Mouse (Mus musculus): ENCODE measurements at regions not wholly inside any gene's neighbourhood (a gene's known extent, or its start where the extent isn't known, plus 50 kb on each side); places are given as distances from the start of the nearest gene placed in this dataset.

GRCm38 (mm10) chrX:158924490-158925398 lies 285.4 kb upstream of the Rps6ka3 start:
- Histone ChIP-seq H3K4me1 (ENCODE audit: control insufficient read depth in 1 of 2, insufficient read depth in 2 of 2) (peaks cover 0 to 7% of the 10 kb centered on the region in 2 experiments; a peak in 1 of 4 replicates), H3K9me3 (replicated peaks; ENCODE audit: low read length) (no peaks in the 10 kb centered on the region), H3K4me2 (ENCODE audit: insufficient read depth, low read depth, poor library complexity, severe bottlenecking) (no peak overlapping the region), H3K4me3 (replicated peaks in 1 of 3; ENCODE audit: low read depth in 2 of 3, low read length in 2 of 3, poor library complexity in 1 of 3) (no peak overlapping the region), H3K27me3 (replicated peaks) (no peaks in the 10 kb centered on the region), H3K27ac (ENCODE audit: insufficient read depth, low read depth) (no peak overlapping the region), H3K36me3 (replicated peaks in 1 of 2; ENCODE audit: control insufficient read depth in 1 of 2, insufficient read depth in 1 of 2, low read length in 1 of 2) (no peaks in the 10 kb centered on the region), H3K79me2 (replicated peaks; ENCODE audit: control insufficient read depth, extremely low read depth, insufficient read depth, poor library complexity, severe bottlenecking) (no peaks in the 10 kb centered on the region), H3K9ac (ENCODE audit: insufficient read depth, low read depth) (no peak overlapping the region)
- TF ChIP-seq ELF1 (IDR thresholded peaks at IDR 0.05; ENCODE audit: low read depth, low read length) (no peak), RAD21 (IDR thresholded peaks at IDR 0.05; ENCODE audit: low read depth, low read length) (peak; percentile 68), CTCF (conservative IDR thresholded peaks at IDR 0.05 in 1 of 2, IDR thresholded peaks at IDR 0.05 in 1 of 2; ENCODE audit: low read depth in 2 of 2, low read length in 2 of 2) (peak; percentile 24 to 64; a peak in 3 of 4 replicates), SMC3 (IDR thresholded peaks at IDR 0.05; ENCODE audit: low read depth, low read length) (peak; percentile 15; the same call in 1 of the 2 replicates)
- peak; percentile 23 for DNase-seq (ENCODE audit: extremely low read depth)
- dilution Hi-C loops (cut with MboI; ENCODE audit: extremely low pct_ligation_motif_present, extremely low pct_unique_long_range_greater_than_20kb, low sequenced_read_pairs) (no loop called here), in situ Hi-C loops (cut with MboI; ENCODE audit: low pct_ligation_motif_present, low pct_unique_long_range_greater_than_20kb, low sequenced_read_pairs) (no loop called here)

GRCm38 (mm10) chrX:158931864-158932263 lies 278.2 kb upstream of the Rps6ka3 start:
- no peaks in the 10 kb centered on the region for H3K36me3 ChIP-seq (replicated peaks in 1 of 2; ENCODE audit: control insufficient read depth in 1 of 2, insufficient read depth in 1 of 2, low read length in 1 of 2)
- no peak for DNase-seq (ENCODE audit: extremely low read depth)
- in situ Hi-C loops (cut with MboI; ENCODE audit: low pct_ligation_motif_present, low pct_unique_long_range_greater_than_20kb, low sequenced_read_pairs) (no loop called here), dilution Hi-C loops (cut with MboI; ENCODE audit: extremely low pct_ligation_motif_present, extremely low pct_unique_long_range_greater_than_20kb, low sequenced_read_pairs) (no loop called here)
- no peak overlapping the region for H3K4me2 ChIP-seq (ENCODE audit: insufficient read depth, low read depth, poor library complexity, severe bottlenecking)
- H3K27ac ChIP-seq (ENCODE audit: insufficient read depth, low read depth) = no peak overlapping the region
- H3K4me1 ChIP-seq (ENCODE audit: control insufficient read depth in 1 of 2, insufficient read depth in 2 of 2) = no peaks in the 10 kb centered on the region
- H3K9ac ChIP-seq (ENCODE audit: insufficient read depth, low read depth) = no peak overlapping the region
- H3K9me3 ChIP-seq (replicated peaks; ENCODE audit: low read length) = no peaks in the 10 kb centered on the region
- TF ChIP-seq ZMIZ1 (IDR thresholded peaks at IDR 0.05; ENCODE audit: low read depth, low read length) (no peak), MXI1 (IDR thresholded peaks at IDR 0.05; ENCODE audit: low read depth, low read length) (no peak), POLR2AphosphoS2 (IDR thresholded peaks at IDR 0.05; ENCODE audit: low read depth, low read length) (no peak), NELFE (IDR thresholded peaks at IDR 0.05; ENCODE audit: low read depth, low read length) (no peak), SMC3 (IDR thresholded peaks at IDR 0.05; ENCODE audit: low read depth, low read length) (no peak), MYC (IDR thresholded peaks at IDR 0.05; ENCODE audit: low read depth, low read length) (no peak), USF1 (IDR thresholded peaks at IDR 0.05; ENCODE audit: low read depth, low read length) (no peak), CHD2 (IDR thresholded peaks at IDR 0.05; ENCODE audit: low read length) (no peak), RAD21 (IDR thresholded peaks at IDR 0.05; ENCODE audit: low read depth, low read length) (no peak), JUND (conservative IDR thresholded peaks at IDR 0.05; ENCODE audit: low read depth, low read length) (no peak), E2F4 (IDR thresholded peaks at IDR 0.05; ENCODE audit: insufficient replicate concordance, low read depth, low read length) (no peak), HCFC1 (IDR thresholded peaks at IDR 0.05; ENCODE audit: low read depth, low read length) (no peak), KAT2A (IDR thresholded peaks at IDR 0.05; ENCODE audit: insufficient replicate concordance, low read length) (no peak), CHD1 (IDR thresholded peaks at IDR 0.05; ENCODE audit: low read depth, low read length) (no peak), ETS1 (conservative IDR thresholded peaks at IDR 0.05; ENCODE audit: low read depth, low read length) (no peak), IRF4 (IDR thresholded peaks at IDR 0.05; ENCODE audit: low read depth, low read length) (no peak), BHLHE40 (IDR thresholded peaks at IDR 0.05; ENCODE audit: low read depth, low read length) (no peak), EP300 (IDR thresholded peaks at IDR 0.05; ENCODE audit: low read length) (no peak), ZKSCAN1 (IDR thresholded peaks at IDR 0.05; ENCODE audit: borderline replicate concordance, low read depth, low read length) (no peak)
- no peaks in the 10 kb centered on the region for H3K27me3 ChIP-seq (replicated peaks)
- H3K79me2 ChIP-seq (replicated peaks; ENCODE audit: control insufficient read depth, extremely low read depth, insufficient read depth, poor library complexity, severe bottlenecking) = no peaks in the 10 kb centered on the region
- no peak overlapping the region for H3K4me3 ChIP-seq (replicated peaks in 1 of 3; ENCODE audit: low read depth in 2 of 3, low read length in 2 of 3, poor library complexity in 1 of 3)

Measured in CH12.LX (cell line).